Comparison of ENCODE assay signal across 9 mouse cellular contexts in genomic region chr7:141394771-141395170, GRCm38 (mm10). TPM values are rescaled to one million over a fixed set of nuclear protein-coding genes. Genes with fewer than 3 reads are reported as not detected.
DNase-seq lines count a peak whose midpoint lies in the region; ATAC-seq and TF ChIP-seq lines count a peak whose summit lies in the region.
"Had no signal": no experiment of that assay in that cellular context is flagged by ENCODE, and none has a peak within 500 bp of the region (broad histone marks: within the 10 kb centered on the region; RNA-seq: fewer than 3 reads in every experiment).

No protein-coding gene starts in this region.

- H3K4me1 ChIP-seq in heart, embryonic 10.5 days = peaks cover 15% of the 10 kb centered on the region
- peaks cover 4% of the 10 kb centered on the region; the same call in 1 of the 2 replicates for H3K4me1 ChIP-seq in embryonic fibroblast, embryonic 13.5 days (ENCODE audit: control insufficient read depth, insufficient read depth, low read length)

- DNase-seq in heart, embryonic 10.5 days (ENCODE audit: low spot score) = peak; percentile 84
- DNase-seq in heart, adult 9 months (ENCODE audit: low spot score in 2 of 2) = no peak
- DNase-seq in CD4-positive helper T cell, adult 2 months (ENCODE audit: low read depth, low spot score) = peak; percentile 74
- DNase-seq in adrenal gland, postnatal 25 days = peak; percentile 81
- DNase-seq in layer of hippocampus, postnatal 14 days (ENCODE audit: low spot score in 2 of 2) = peak; percentile 43 to 67
- peak; percentile 72 for DNase-seq in testis, postnatal 14 days (ENCODE audit: low spot score)

- TF ChIP-seq CTCF in embryonic fibroblast, embryonic 13.5 days (IDR thresholded peaks at IDR 0.05; ENCODE audit: borderline replicate concordance, insufficient read depth, low read length) = peak; percentile 48; the same call in 1 of the 2 replicates

- no peak overlapping the region for H3K4me3 ChIP-seq in heart, embryonic 10.5 days
- H3K4me3 ChIP-seq in embryonic fibroblast, embryonic 13.5 days (ENCODE audit: insufficient read depth, low read length) = no peak overlapping the region
- H3K4me3 ChIP-seq: myocyte had no signal

- ATAC-seq in megakaryocyte-erythroid progenitor cell, adult 5-6 weeks (replicated peaks; ENCODE audit: low FRiP score, low TSS enrichment, poor library complexity, severe bottlenecking) = 0 out of 2 replicates have a peak, but pooled peaks have one; percentile 11

- 21% methylated on average over 6 of the region's 6 CpGs for WGBS in heart, embryonic 10.5 days

- H3K27me3 ChIP-seq in heart, embryonic 10.5 days (ENCODE audit: insufficient read depth, poor library complexity, severe bottlenecking) = no peaks in the 10 kb centered on the region; the same call in 1 of the 2 replicates

- TF ChIP-seq POLR2A in embryonic fibroblast, embryonic 13.5 days (IDR thresholded peaks at IDR 0.05; ENCODE audit: low read depth, low read length) = no peak

- no peak overlapping the region for H3K27ac ChIP-seq in heart, embryonic 10.5 days
- no peak overlapping the region for H3K27ac ChIP-seq in embryonic fibroblast, embryonic 13.5 days (ENCODE audit: insufficient read depth, low read length)

- H3K36me3 ChIP-seq in heart, embryonic 10.5 days = peaks cover 37% of the 10 kb centered on the region

- no peaks in the 10 kb centered on the region for H3K9me3 ChIP-seq in heart, embryonic 10.5 days

RNA-seq across cellular contexts. Expression of gene Taldo1, which starts 2.8 kb away (rescaled TPM):
- 270 and 285 TPM in 2 replicates for polyA plus RNA-seq in heart, embryonic 10.5 days (2016; fragmentation: Nextera tagmentation; extraction: Ambion mirVana)
- total RNA-seq in adrenal gland, postnatal 25 days (2021) = 629 and 681 TPM in 2 replicates
- polyA plus RNA-seq in embryonic fibroblast, embryonic 13.5 days (2011; ENCODE audit: insufficient read length, low read depth, missing spikeins) = 93.0 and 121 TPM in 2 replicates
- 100 to 1,000 TPM; 129 to 140 TPM for total RNA-seq in layer of hippocampus, postnatal 14 days (2021)
- 327 and 353 TPM in 2 replicates for total RNA-seq in megakaryocyte-erythroid progenitor cell, adult 5-6 weeks (2014; fragmentation: Nextera tagmentation)
- total RNA-seq in megakaryocyte-erythroid progenitor cell, adult 5-6 weeks (2017) = 401 and 451 TPM in 2 replicates

RNA-seq across cellular contexts. Expression of gene Gatd1, which starts 19.2 kb away (rescaled TPM):
- 29.5 and 37.4 TPM in 2 replicates for polyA plus RNA-seq in heart, embryonic 10.5 days (2016; fragmentation: Nextera tagmentation; extraction: Ambion mirVana)
- total RNA-seq in adrenal gland, postnatal 25 days (2021) = 35.6 and 58.9 TPM in 2 replicates
- polyA plus RNA-seq in embryonic fibroblast, embryonic 13.5 days (2011; ENCODE audit: insufficient read length, low read depth, missing spikeins) = 30.5 and 41.5 TPM in 2 replicates
- total RNA-seq in layer of hippocampus, postnatal 14 days (2021) = 10 to 100 TPM; 37.4 to 37.6 TPM
- 26.8 and 33.7 TPM in 2 replicates for total RNA-seq in megakaryocyte-erythroid progenitor cell, adult 5-6 weeks (2014; fragmentation: Nextera tagmentation)
- 10.9 and 13.9 TPM in 2 replicates for total RNA-seq in megakaryocyte-erythroid progenitor cell, adult 5-6 weeks (2017)

RNA-seq across cellular contexts. Expression of gene Cend1, which starts 34.5 kb away (rescaled TPM):
- polyA plus RNA-seq in heart, embryonic 10.5 days (2016; fragmentation: Nextera tagmentation; extraction: Ambion mirVana) = 13.7 and 23.5 TPM in 2 replicates
- total RNA-seq in adrenal gland, postnatal 25 days (2021) = 0.57 and 1.3 TPM in 2 replicates
- polyA plus RNA-seq in embryonic fibroblast, embryonic 13.5 days (2011; ENCODE audit: insufficient read length, low read depth, missing spikeins) = 4.9 and 5.4 TPM in 2 replicates
- total RNA-seq in layer of hippocampus, postnatal 14 days (2021) = 100 to 1,000 TPM; 332 to 341 TPM
- total RNA-seq in megakaryocyte-erythroid progenitor cell, adult 5-6 weeks (2014; fragmentation: Nextera tagmentation) = not detected in 2 replicates
- total RNA-seq in megakaryocyte-erythroid progenitor cell, adult 5-6 weeks (2017) = not detected in 2 replicates

RNA-seq across cellular contexts. Expression of gene Slc25a22, which starts 42.9 kb away (rescaled TPM):
- polyA plus RNA-seq in heart, embryonic 10.5 days (2016; fragmentation: Nextera tagmentation; extraction: Ambion mirVana) = 22.6 and 30.8 TPM in 2 replicates
- total RNA-seq in adrenal gland, postnatal 25 days (2021) = 95.6 and 102 TPM in 2 replicates
- polyA plus RNA-seq in embryonic fibroblast, embryonic 13.5 days (2011; ENCODE audit: insufficient read length, low read depth, missing spikeins) = 24.0 and 26.9 TPM in 2 replicates
- 100 to 1,000 TPM; 366 to 390 TPM for total RNA-seq in layer of hippocampus, postnatal 14 days (2021)
- 25.9 and 45.2 TPM in 2 replicates for total RNA-seq in megakaryocyte-erythroid progenitor cell, adult 5-6 weeks (2014; fragmentation: Nextera tagmentation)
- total RNA-seq in megakaryocyte-erythroid progenitor cell, adult 5-6 weeks (2017) = 3.4 and 6.7 TPM in 2 replicates

RNA-seq across cellular contexts. Expression of gene Pidd1, which starts 49.1 kb away (rescaled TPM):
- polyA plus RNA-seq in heart, embryonic 10.5 days (2016; fragmentation: Nextera tagmentation; extraction: Ambion mirVana) = 18.0 and 18.2 TPM in 2 replicates
- total RNA-seq in adrenal gland, postnatal 25 days (2021) = 3.0 and 3.3 TPM in 2 replicates
- polyA plus RNA-seq in embryonic fibroblast, embryonic 13.5 days (2011; ENCODE audit: insufficient read length, low read depth, missing spikeins) = 12.4 and 18.1 TPM in 2 replicates
- 1 to 10 TPM; 1.9 TPM for total RNA-seq in layer of hippocampus, postnatal 14 days (2021)
- total RNA-seq in megakaryocyte-erythroid progenitor cell, adult 5-6 weeks (2014; fragmentation: Nextera tagmentation) = 46.5 and 64.8 TPM in 2 replicates
- 7.5 and 14.3 TPM in 2 replicates for total RNA-seq in megakaryocyte-erythroid progenitor cell, adult 5-6 weeks (2017)

Comparison
In these comparisons a context has a peak if more than half of its experiments do, and no peak if none do; other contexts are left out.
1. DNase-seq: peak in heart, embryonic 10.5 days (single experiment), CD4-positive helper T cell, adult 2 months (single experiment), adrenal gland, postnatal 25 days (single experiment), layer of hippocampus, postnatal 14 days (2 of 2) and testis, postnatal 14 days (single experiment); none in heart, adult 9 months (0 of 2).
2. RNA of gene Cend1, which starts 34.5 kb away (total RNA-seq): 332 to 341 TPM in layer of hippocampus, postnatal 14 days; 0.57 to 1.3 TPM in adrenal gland, postnatal 25 days and not detected in megakaryocyte-erythroid progenitor cell, adult 5-6 weeks; every median in the first group is over 100 times any median in the second.